Mouse (Mus musculus): ENCODE measurements around the gene Herpud2.

DNA sequence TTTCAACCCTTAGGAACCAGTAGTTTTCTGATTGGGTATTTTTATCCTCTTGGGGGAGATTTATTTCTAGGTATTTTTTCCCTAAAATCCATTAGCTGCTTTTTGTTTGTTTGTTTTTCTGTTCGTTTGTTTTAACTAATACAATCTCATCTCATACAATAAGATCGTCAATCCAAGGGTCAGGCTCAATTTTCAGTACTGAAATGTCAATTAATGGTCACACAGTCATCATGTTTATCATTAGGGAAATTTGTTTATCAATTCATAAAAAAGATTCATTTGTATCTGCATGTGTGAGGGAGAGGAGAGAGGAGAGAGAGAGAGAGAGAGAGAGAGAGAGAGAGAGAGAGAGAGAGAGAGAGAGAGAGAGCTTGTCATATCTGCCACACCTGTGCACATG lies 62.5 kb downstream of the Herpud2 start, which contains the start of gene Gm10181:
- TF ChIP-seq CTCF (IDR thresholded peaks at IDR 0.05; ENCODE audit: borderline replicate concordance, control insufficient read depth, extremely low read depth, insufficient read depth, low read length, poor library complexity) (no peak), POLR2A (IDR thresholded peaks at IDR 0.05; ENCODE audit: control insufficient read depth, extremely low read depth, insufficient read depth, low read length, poor library complexity) (no peak)
